Mouse (Mus musculus): ENCODE measurements at regions not wholly inside any gene's neighbourhood (a gene's known extent, or its start where the extent isn't known, plus 50 kb on each side); places are given as distances from the start of the nearest gene placed in this dataset.

- TF ChIP-seq CTCF (IDR thresholded peaks at IDR 0.05; ENCODE audit: borderline replicate concordance, extremely low read depth, insufficient read depth, insufficient read length) (no peak), POLR2A (IDR thresholded peaks at IDR 0.05; ENCODE audit: borderline replicate concordance, extremely low read depth, insufficient read depth, insufficient read length, poor library complexity, severe bottlenecking) (no peak)
Observed at GRCm38 (mm10) chr8:92272073-92272472, 85.4 kb upstream of the Irx5 start.

All from brain, embryonic 14.5 days (tissue).